19 mouse cellular contexts compared by ENCODE assay signal in genomic region chr5:30198257-30198656, GRCm38 (mm10). TPM values are rescaled to one million over a fixed set of nuclear protein-coding genes. Genes with fewer than 3 reads are reported as not detected.
A peak's percentile ranks its signal among the peaks of the same experiment; 100 is the strongest.
DNase-seq lines count a peak whose midpoint lies in the region; ATAC-seq and TF ChIP-seq lines count a peak whose summit lies in the region.
"Had no signal": no experiment of that assay in that cellular context is flagged by ENCODE, and none has a peak within 500 bp of the region (broad histone marks: within the 10 kb centered on the region; RNA-seq: fewer than 3 reads in every experiment).

No protein-coding gene starts in this region.

- H3K4me2 ChIP-seq in hindbrain, embryonic 12.5 days (replicated peaks) = no peak overlapping the region
- no peak overlapping the region for H3K4me2 ChIP-seq in forebrain, postnatal 0 days (ENCODE audit: low read depth)
- H3K4me2 ChIP-seq: embryonic facial prominence, embryonic 12.5 days; forebrain, embryonic 13.5 days; lung, embryonic 14.5 days had no signal

- peaks cover 10% of the 10 kb centered on the region for H3K4me1 ChIP-seq in heart, embryonic 10.5 days
- peaks cover 43% of the 10 kb centered on the region for H3K4me1 ChIP-seq in E14TG2a.4 (replicated peaks; ENCODE audit: low read depth, low read length)
- H3K4me1 ChIP-seq in hindbrain, embryonic 12.5 days = no peaks in the 10 kb centered on the region
- H3K4me1 ChIP-seq in forebrain, postnatal 0 days (ENCODE audit: insufficient read depth) = no peaks in the 10 kb centered on the region
- H3K4me1 ChIP-seq: embryonic facial prominence, embryonic 12.5 days; forebrain, embryonic 13.5 days had no signal

- H3K4me3 ChIP-seq in heart, embryonic 10.5 days = no peak overlapping the region
- peak overlapping the region; percentile 59 for H3K4me3 ChIP-seq in E14TG2a.4 (replicated peaks; ENCODE audit: low read length)
- no peak overlapping the region for H3K4me3 ChIP-seq in left cerebral cortex, adult 2 months
- H3K4me3 ChIP-seq in hindbrain, embryonic 12.5 days = no peak overlapping the region
- H3K4me3 ChIP-seq in forebrain, postnatal 0 days (ENCODE audit: low read depth, low read length) = no peak overlapping the region
- H3K4me3 ChIP-seq: embryonic facial prominence, embryonic 12.5 days; forebrain, embryonic 13.5 days had no signal

- no peak overlapping the region for H3K9ac ChIP-seq in hindbrain, embryonic 12.5 days
- no peak overlapping the region for H3K9ac ChIP-seq in forebrain, postnatal 0 days
- H3K9ac ChIP-seq: embryonic facial prominence, embryonic 12.5 days; forebrain, embryonic 13.5 days; lung, embryonic 14.5 days had no signal

- no peak overlapping the region for H3K27ac ChIP-seq in heart, embryonic 10.5 days
- no peak overlapping the region for H3K27ac ChIP-seq in left cerebral cortex, adult 2 months
- H3K27ac ChIP-seq in hindbrain, embryonic 12.5 days = no peak overlapping the region
- no peak overlapping the region for H3K27ac ChIP-seq in forebrain, postnatal 0 days (ENCODE audit: low read depth, low read length)
- H3K27ac ChIP-seq: embryonic facial prominence, embryonic 12.5 days; forebrain, embryonic 13.5 days had no signal

- no peaks in the 10 kb centered on the region for H3K9me3 ChIP-seq in heart, embryonic 10.5 days
- no peaks in the 10 kb centered on the region for H3K9me3 ChIP-seq in E14TG2a.4 (ENCODE audit: low read length)
- no peaks in the 10 kb centered on the region for H3K9me3 ChIP-seq in hindbrain, embryonic 12.5 days (replicated peaks)
- no peaks in the 10 kb centered on the region for H3K9me3 ChIP-seq in forebrain, postnatal 0 days (ENCODE audit: low read length)
- H3K9me3 ChIP-seq: embryonic facial prominence, embryonic 12.5 days; forebrain, embryonic 13.5 days had no signal

- WGBS in heart, embryonic 10.5 days = 62% methylated on average over 7 of the region's 7 CpGs
- 75% methylated on average over 7 of the region's 7 CpGs for WGBS in hindbrain, embryonic 12.5 days
- 77% methylated on average over 7 of the region's 7 CpGs for WGBS in forebrain, postnatal 0 days

- intact Hi-C loops in left cerebral cortex, adult 2 months (cut with DNase I) = no loop called here

- DNase-seq in heart, adult 11 months = peak; percentile 85
- DNase-seq in heart, embryonic 10.5 days (ENCODE audit: low spot score) = no peak
- DNase-seq in left cerebral cortex, adult 2 months (ENCODE audit: extremely low spot score in 1 of 2, low spot score in 2 of 2) = no peak
- DNase-seq in forebrain, postnatal 0 days = no peak
- DNase-seq: adrenal gland, postnatal 25 days; cerebellum, postnatal 25 days; gastrocnemius, postnatal 25 days; kidney, postnatal 14 days; lung, embryonic 14.5 days; right cerebral cortex, postnatal 14 days had no signal

- H3K27me3 ChIP-seq in heart, embryonic 10.5 days (ENCODE audit: insufficient read depth, poor library complexity, severe bottlenecking) = no peaks in the 10 kb centered on the region
- no peaks in the 10 kb centered on the region for H3K27me3 ChIP-seq in E14TG2a.4 (ENCODE audit: insufficient read depth, low read length)
- no peaks in the 10 kb centered on the region for H3K27me3 ChIP-seq in hindbrain, embryonic 12.5 days
- no peaks in the 10 kb centered on the region for H3K27me3 ChIP-seq in forebrain, postnatal 0 days (ENCODE audit: insufficient read depth, low read length)
- H3K27me3 ChIP-seq: embryonic facial prominence, embryonic 12.5 days; forebrain, embryonic 13.5 days had no signal

- no peak for TF ChIP-seq CTCF in E14TG2a.4 (conservative IDR thresholded peaks at IDR 0.05; ENCODE audit: low read length)
- TF ChIP-seq CTCF in left cerebral cortex, adult 2 months (IDR thresholded peaks at IDR 0.05) = no peak
- no peak for TF ChIP-seq CTCF in forebrain, postnatal 0 days (IDR thresholded peaks at IDR 0.05; ENCODE audit: low read depth)

- H3K36me3 ChIP-seq in heart, embryonic 10.5 days = no peaks in the 10 kb centered on the region
- H3K36me3 ChIP-seq in E14TG2a.4 (ENCODE audit: insufficient read depth, low read length) = no peaks in the 10 kb centered on the region
- H3K36me3 ChIP-seq in hindbrain, embryonic 12.5 days = no peaks in the 10 kb centered on the region
- H3K36me3 ChIP-seq in forebrain, postnatal 0 days (ENCODE audit: insufficient read depth) = no peaks in the 10 kb centered on the region
- H3K36me3 ChIP-seq: embryonic facial prominence, embryonic 12.5 days had no signal

- ATAC-seq in granulocyte monocyte progenitor cell, adult 5-6 weeks (replicated peaks; ENCODE audit: poor library complexity, severe bottlenecking) = peak; percentile 63
- ATAC-seq in megakaryocyte progenitor cell, adult 5-6 weeks (replicated peaks; ENCODE audit: poor library complexity) = peak; percentile 79
- no peak for ATAC-seq in hindbrain, embryonic 12.5 days (ENCODE audit: low FRiP score)
- no peak for ATAC-seq in forebrain, postnatal 0 days
- ATAC-seq: forebrain, embryonic 13.5 days had no signal

RNA-seq across cellular contexts. Expression of gene Adgrf3, which starts 7.3 kb away (rescaled TPM):
- 0.16 and 0.17 TPM in 2 replicates for polyA plus RNA-seq in heart, embryonic 10.5 days (2016; fragmentation: Nextera tagmentation; extraction: Ambion mirVana)
- total RNA-seq in granulocyte monocyte progenitor cell, adult 5-6 weeks (2014; fragmentation: Nextera tagmentation) = 0.30 TPM in 1 of 2 replicates, not detected in the other
- total RNA-seq in granulocyte monocyte progenitor cell, adult 5-6 weeks (2017) = not detected in 2 replicates
- total RNA-seq in megakaryocyte progenitor cell, adult 5-6 weeks (2015) = 0.27 TPM in 1 of 2 replicates, not detected in the other
- total RNA-seq in megakaryocyte progenitor cell, adult 5-6 weeks (2017) = not detected in 2 replicates
- total RNA-seq in left cerebral cortex, adult 2 months (2021) = not detected
- polyA plus RNA-seq in hindbrain, embryonic 12.5 days (2016; fragmentation: Nextera tagmentation; extraction: Ambion mirVana) = not detected in 2 replicates
- not detected in 2 replicates for total RNA-seq in forebrain, postnatal 0 days (2014; rRNA removed)
- not detected in 2 replicates for polyA plus RNA-seq in forebrain, postnatal 0 days (2015; fragmentation: Nextera tagmentation; extraction: Ambion mirVana)
- total RNA-seq: adrenal gland, postnatal 25 days; gastrocnemius, postnatal 25 days; layer of hippocampus, postnatal 25 days; neutrophil, adult 5-6 weeks had no signal
- polyA plus RNA-seq: forebrain, embryonic 13.5 days; limb, embryonic 11.5 days had no signal

RNA-seq across cellular contexts. Expression of gene Selenoi, which starts 34.1 kb away (rescaled TPM):
- 23.3 and 25.6 TPM in 2 replicates for polyA plus RNA-seq in heart, embryonic 10.5 days (2016; fragmentation: Nextera tagmentation; extraction: Ambion mirVana)
- total RNA-seq in granulocyte monocyte progenitor cell, adult 5-6 weeks (2014; fragmentation: Nextera tagmentation) = 22.7 and 38.5 TPM in 2 replicates
- 48.1 and 61.2 TPM in 2 replicates for total RNA-seq in granulocyte monocyte progenitor cell, adult 5-6 weeks (2017)
- total RNA-seq in megakaryocyte progenitor cell, adult 5-6 weeks (2015) = 36.0 and 38.8 TPM in 2 replicates
- total RNA-seq in megakaryocyte progenitor cell, adult 5-6 weeks (2017) = 47.5 and 67.4 TPM in 2 replicates
- 10 to 100 TPM; 47.7 to 49.2 TPM for total RNA-seq in left cerebral cortex, adult 2 months (2021)
- 22.8 and 23.3 TPM in 2 replicates for polyA plus RNA-seq in hindbrain, embryonic 12.5 days (2016; fragmentation: Nextera tagmentation; extraction: Ambion mirVana)
- 53.8 and 59.6 TPM in 2 replicates for total RNA-seq in forebrain, postnatal 0 days (2014; rRNA removed)
- polyA plus RNA-seq in forebrain, postnatal 0 days (2015; fragmentation: Nextera tagmentation; extraction: Ambion mirVana) = 15.9 and 21.1 TPM in 2 replicates

RNA-seq across cellular contexts. Expression of gene Hadhb, which starts 43.2 kb away (rescaled TPM):
- 207 and 288 TPM in 2 replicates for polyA plus RNA-seq in heart, embryonic 10.5 days (2016; fragmentation: Nextera tagmentation; extraction: Ambion mirVana)
- 108 and 135 TPM in 2 replicates for total RNA-seq in granulocyte monocyte progenitor cell, adult 5-6 weeks (2014; fragmentation: Nextera tagmentation)
- total RNA-seq in granulocyte monocyte progenitor cell, adult 5-6 weeks (2017) = 79.1 and 83.8 TPM in 2 replicates
- total RNA-seq in megakaryocyte progenitor cell, adult 5-6 weeks (2015) = 61.8 and 69.7 TPM in 2 replicates
- total RNA-seq in megakaryocyte progenitor cell, adult 5-6 weeks (2017) = 65.1 and 82.6 TPM in 2 replicates
- total RNA-seq in left cerebral cortex, adult 2 months (2021) = 10 to 100 TPM; 83.5 to 88.4 TPM
- 84.8 and 87.7 TPM in 2 replicates for polyA plus RNA-seq in hindbrain, embryonic 12.5 days (2016; fragmentation: Nextera tagmentation; extraction: Ambion mirVana)
- total RNA-seq in forebrain, postnatal 0 days (2014; rRNA removed) = 54.4 and 59.3 TPM in 2 replicates
- 43.2 and 46.2 TPM in 2 replicates for polyA plus RNA-seq in forebrain, postnatal 0 days (2015; fragmentation: Nextera tagmentation; extraction: Ambion mirVana)

RNA-seq across cellular contexts. Expression of gene Hadha, which starts 43.3 kb away (rescaled TPM):
- polyA plus RNA-seq in heart, embryonic 10.5 days (2016; fragmentation: Nextera tagmentation; extraction: Ambion mirVana) = 136 and 210 TPM in 2 replicates
- 91.8 and 97.8 TPM in 2 replicates for total RNA-seq in granulocyte monocyte progenitor cell, adult 5-6 weeks (2014; fragmentation: Nextera tagmentation)
- total RNA-seq in granulocyte monocyte progenitor cell, adult 5-6 weeks (2017) = 128 and 147 TPM in 2 replicates
- total RNA-seq in megakaryocyte progenitor cell, adult 5-6 weeks (2015) = 49.5 and 54.4 TPM in 2 replicates
- 133 and 148 TPM in 2 replicates for total RNA-seq in megakaryocyte progenitor cell, adult 5-6 weeks (2017)
- 10 to 100 TPM; 64.3 to 68.3 TPM for total RNA-seq in left cerebral cortex, adult 2 months (2021)
- polyA plus RNA-seq in hindbrain, embryonic 12.5 days (2016; fragmentation: Nextera tagmentation; extraction: Ambion mirVana) = 106 and 108 TPM in 2 replicates
- 50.3 and 57.9 TPM in 2 replicates for total RNA-seq in forebrain, postnatal 0 days (2014; rRNA removed)
- polyA plus RNA-seq in forebrain, postnatal 0 days (2015; fragmentation: Nextera tagmentation; extraction: Ambion mirVana) = 45.9 and 56.1 TPM in 2 replicates

Comparison
In these comparisons a context has a peak if more than half of its experiments do, and no peak if none do; other contexts are left out.
1. ATAC-seq: peak in granulocyte monocyte progenitor cell, adult 5-6 weeks (single experiment) and megakaryocyte progenitor cell, adult 5-6 weeks (single experiment); none in hindbrain, embryonic 12.5 days (single experiment) and forebrain, postnatal 0 days (single experiment).